Mouse (Mus musculus): Measurements from ENCODE around the gene Dnajc6. TPM values are rescaled to one million over a fixed set of nuclear protein-coding genes. Genes with fewer than 3 reads are reported as not detected.
A peak's percentile ranks its signal among the peaks of the same experiment; 100 is the strongest.

Dnajc6 gene
- polyA plus RNA-seq, 1 experiment from 2014 or later = 56.6 TPM

GRCm38 (mm10) chr4:101551425-101551824 lies 55.0 kb downstream of the Dnajc6 start:
- H3K4me2 ChIP-seq = peak overlapping the region; percentile 49
- H3K9me3 ChIP-seq = no peaks in the 10 kb centered on the region
- H3K27ac ChIP-seq = peak overlapping the region; percentile 93
- peak overlapping the region; percentile 50 for H3K4me3 ChIP-seq
- H3K4me1 ChIP-seq = peaks cover 29% of the 10 kb centered on the region
- ATAC-seq (replicated peaks) = no peak
- H3K9ac ChIP-seq = peak overlapping the region; percentile 69; the same call in 1 of the 2 replicates
- 12% methylated on average over 4 of the region's 4 CpGs for WGBS
- H3K27me3 ChIP-seq (replicated peaks) = no peaks in the 10 kb centered on the region
- no peaks in the 10 kb centered on the region for H3K36me3 ChIP-seq (replicated peaks)

DNA sequence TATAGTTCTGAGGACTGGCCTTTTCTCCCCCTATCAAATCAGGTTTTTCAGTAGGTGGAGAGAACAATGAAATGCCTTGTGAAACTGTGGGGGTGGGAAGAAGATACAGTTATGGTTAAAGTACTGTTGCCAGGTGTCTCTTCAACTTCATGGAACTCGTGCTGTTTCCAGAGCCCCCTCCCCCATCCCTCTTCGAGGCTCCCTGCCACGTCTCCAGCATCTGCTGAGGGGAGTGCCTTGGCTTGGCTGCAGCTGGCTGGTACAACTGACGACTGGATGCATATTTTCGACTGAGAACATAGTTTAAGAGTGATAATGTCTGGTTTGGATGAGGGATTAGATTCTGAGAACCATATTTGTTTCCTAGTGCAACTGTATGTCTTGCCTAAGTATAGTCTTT lies 55.9 kb downstream of the Dnajc6 start:
- no peaks in the 10 kb centered on the region for H3K27me3 ChIP-seq (replicated peaks)
- H3K4me2 ChIP-seq = peak overlapping the region; percentile 49
- no peak overlapping the region for H3K4me3 ChIP-seq
- no peak for ATAC-seq (replicated peaks)
- 15% methylated on average over 5 of the region's 5 CpGs for WGBS
- no peaks in the 10 kb centered on the region for H3K9me3 ChIP-seq
- H3K9ac ChIP-seq = no peak overlapping the region
- H3K4me1 ChIP-seq = peaks cover 29% of the 10 kb centered on the region
- H3K27ac ChIP-seq = no peak overlapping the region
- H3K36me3 ChIP-seq (replicated peaks) = no peaks in the 10 kb centered on the region

- no peak overlapping the region for H3K4me3 ChIP-seq
- no peaks in the 10 kb centered on the region for H3K27me3 ChIP-seq (replicated peaks)
- no peak overlapping the region for H3K27ac ChIP-seq
- H3K4me1 ChIP-seq = peaks cover 17% of the 10 kb centered on the region
- 88% methylated on average over 4 of the region's 4 CpGs for WGBS
- no peaks in the 10 kb centered on the region for H3K9me3 ChIP-seq
- H3K4me2 ChIP-seq = no peak overlapping the region
- H3K9ac ChIP-seq = no peak overlapping the region
- no peaks in the 10 kb centered on the region for H3K36me3 ChIP-seq (replicated peaks)
- ATAC-seq (replicated peaks) = no peak
Observed at GRCm38 (mm10) chr4:101555016-101555415, 58.6 kb downstream of the Dnajc6 start.

DNA sequence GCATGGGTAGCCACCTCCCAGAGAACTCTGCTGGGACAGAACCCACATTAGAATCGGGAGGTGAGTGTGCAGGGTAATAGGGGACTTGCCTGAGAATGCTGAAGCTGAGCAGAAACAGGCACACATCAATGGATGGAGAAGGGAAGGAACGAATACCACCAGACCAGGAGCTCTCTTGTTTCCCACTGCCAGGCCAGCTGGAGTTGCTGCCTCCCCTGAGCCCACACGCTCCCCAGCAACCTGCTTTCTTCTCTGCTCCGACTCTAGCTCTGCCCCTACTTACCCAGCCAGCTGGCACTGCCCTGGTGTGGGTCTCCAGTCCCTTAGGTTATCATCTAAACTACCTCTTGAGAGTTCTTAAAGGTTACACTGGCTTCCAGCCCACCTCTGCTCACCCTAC lies 63.7 kb downstream of the Dnajc6 start:
- Histone ChIP-seq H3K9me3 (no peaks in the 10 kb centered on the region), H3K4me1 (no peaks in the 10 kb centered on the region), H3K9ac (no peak overlapping the region), H3K36me3 (replicated peaks) (no peaks in the 10 kb centered on the region), H3K4me3 (no peak overlapping the region), H3K27me3 (replicated peaks) (no peaks in the 10 kb centered on the region), H3K27ac (no peak overlapping the region), H3K4me2 (no peak overlapping the region)
- 65% methylated on average over 4 of the region's 4 CpGs for WGBS
- ATAC-seq (replicated peaks) = no peak

DNA sequence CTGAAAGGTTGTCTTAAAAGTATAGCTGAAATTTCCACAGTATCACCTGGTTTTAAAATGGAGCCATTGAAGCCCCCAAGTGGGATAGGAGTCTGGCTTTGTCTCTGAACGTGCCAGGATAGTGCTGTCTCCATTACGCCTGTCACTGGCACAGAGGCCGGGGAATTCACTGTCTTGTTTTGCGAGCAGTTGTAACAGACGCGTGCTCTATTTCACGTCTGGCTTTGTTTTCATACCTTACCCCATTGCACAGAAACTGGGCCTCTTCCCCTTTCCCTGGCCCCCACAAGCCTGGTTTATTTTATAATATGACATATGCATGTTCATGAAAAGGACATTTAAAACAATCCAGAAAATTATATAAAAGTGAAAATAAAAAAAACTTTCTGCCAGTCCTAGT lies 66.4 kb downstream of the Dnajc6 start:
- H3K9me3 ChIP-seq = no peaks in the 10 kb centered on the region
- no peak overlapping the region for H3K4me2 ChIP-seq
- H3K27ac ChIP-seq = no peak overlapping the region
- H3K36me3 ChIP-seq (replicated peaks) = no peaks in the 10 kb centered on the region
- no peaks in the 10 kb centered on the region for H3K4me1 ChIP-seq
- ATAC-seq (replicated peaks) = no peak
- no peak overlapping the region for H3K9ac ChIP-seq
- H3K27me3 ChIP-seq (replicated peaks) = no peaks in the 10 kb centered on the region
- no peak overlapping the region for H3K4me3 ChIP-seq
- 77% methylated on average over 7 of the region's 7 CpGs for WGBS

DNA sequence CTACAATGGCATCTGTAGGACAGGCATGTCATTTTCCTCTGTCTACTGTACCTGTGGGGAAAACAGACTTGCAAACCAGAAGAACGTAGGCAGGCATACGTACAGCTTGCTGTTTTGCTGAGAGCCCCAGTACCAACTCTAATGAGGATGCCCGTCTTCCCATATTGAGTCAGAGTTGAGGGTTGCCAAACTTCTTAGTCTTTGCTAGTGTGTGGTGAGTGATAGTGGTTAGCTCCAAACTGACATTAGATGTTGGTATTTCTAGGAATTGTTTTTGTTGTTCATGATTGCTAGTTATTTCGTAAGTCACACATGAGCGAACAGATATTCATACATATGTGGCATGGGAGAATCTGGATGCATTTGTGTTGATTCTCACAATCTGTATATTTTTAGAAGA lies 67.2 kb downstream of the Dnajc6 start:
- ATAC-seq (replicated peaks) = no peak
- Histone ChIP-seq H3K4me1 (0 out of 2 replicates have a peak, but pooled peaks cover under 1% of the 10 kb centered on the region), H3K9ac (no peak overlapping the region), H3K27ac (no peak overlapping the region), H3K4me3 (no peak overlapping the region), H3K9me3 (no peaks in the 10 kb centered on the region), H3K27me3 (replicated peaks) (no peaks in the 10 kb centered on the region), H3K36me3 (replicated peaks) (no peaks in the 10 kb centered on the region), H3K4me2 (no peak overlapping the region)
- WGBS = 93% methylated on average over 5 of the region's 5 CpGs

DNA sequence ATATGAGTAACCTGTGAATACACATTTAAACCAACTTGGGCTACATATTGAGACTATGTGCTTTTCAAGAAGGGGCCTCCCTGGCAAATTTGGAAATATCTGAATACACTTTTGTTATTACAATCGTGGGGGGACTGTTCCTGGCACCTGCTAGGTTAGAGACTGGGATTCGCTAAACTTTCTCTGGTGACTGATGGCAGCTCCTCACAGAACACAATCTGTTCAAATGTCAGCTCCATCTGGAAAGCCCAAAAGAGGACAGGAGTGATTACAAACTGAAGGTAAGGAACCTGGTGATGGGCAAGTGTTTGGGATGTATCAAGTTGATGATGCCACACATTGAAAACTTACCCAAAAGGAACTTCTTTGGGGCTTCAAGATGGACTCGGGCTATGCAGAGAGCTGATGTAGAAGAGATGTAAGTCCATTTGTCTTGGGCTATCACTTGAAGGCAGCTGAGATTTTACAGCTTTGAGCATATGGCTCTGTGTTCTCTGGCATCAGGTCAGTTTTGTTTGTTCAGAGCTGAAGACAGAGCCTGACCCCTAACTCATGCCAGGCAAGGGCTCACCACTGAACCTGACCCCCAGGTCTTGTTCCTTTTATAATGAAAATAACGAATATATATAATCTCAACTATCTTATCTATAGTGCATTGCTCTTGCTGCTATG lies 68.4 kb downstream of the Dnajc6 start:
- no peaks in the 10 kb centered on the region for H3K36me3 ChIP-seq (replicated peaks)
- ATAC-seq (replicated peaks) = no peak
- H3K27ac ChIP-seq = no peak overlapping the region
- WGBS = 88% methylated on average over 4 of the region's 4 CpGs
- no peak overlapping the region for H3K9ac ChIP-seq
- no peaks in the 10 kb centered on the region for H3K27me3 ChIP-seq (replicated peaks)
- H3K4me3 ChIP-seq = no peak overlapping the region
- H3K4me1 ChIP-seq = peaks cover 13% of the 10 kb centered on the region
- H3K4me2 ChIP-seq = no peak overlapping the region
- no peaks in the 10 kb centered on the region for H3K9me3 ChIP-seq

GRCm38 (mm10) chr4:101569076-101569475 lies 72.6 kb downstream of the Dnajc6 start:
- 37% methylated on average over 7 of the region's 7 CpGs for WGBS
- peak overlapping the region; percentile 59; the same call in 1 of the 2 replicates for H3K27ac ChIP-seq
- ATAC-seq (replicated peaks) = peak; percentile 48; the same call in 1 of the 2 replicates
- peaks cover 14% of the 10 kb centered on the region for H3K4me1 ChIP-seq
- no peaks in the 10 kb centered on the region for H3K9me3 ChIP-seq
- no peaks in the 10 kb centered on the region for H3K27me3 ChIP-seq (replicated peaks)
- H3K4me3 ChIP-seq = no peak overlapping the region
- H3K9ac ChIP-seq = no peak overlapping the region
- H3K36me3 ChIP-seq (replicated peaks) = no peaks in the 10 kb centered on the region
- H3K4me2 ChIP-seq = no peak overlapping the region

GRCm38 (mm10) chr4:101572142-101572541 lies 75.7 kb downstream of the Dnajc6 start:
- Histone ChIP-seq H3K27ac (no peak overlapping the region), H3K9ac (no peak overlapping the region), H3K36me3 (replicated peaks) (no peaks in the 10 kb centered on the region), H3K9me3 (no peaks in the 10 kb centered on the region), H3K4me1 (peaks cover 16% of the 10 kb centered on the region), H3K4me2 (no peak overlapping the region), H3K27me3 (replicated peaks) (no peaks in the 10 kb centered on the region), H3K4me3 (no peak overlapping the region)
- ATAC-seq (replicated peaks) = no peak
- WGBS = 43% methylated on average over 2 of the region's 2 CpGs

GRCm38 (mm10) chr4:101575307-101575706 lies 78.9 kb downstream of the Dnajc6 start:
- no peaks in the 10 kb centered on the region for H3K27me3 ChIP-seq (replicated peaks)
- H3K27ac ChIP-seq = no peak overlapping the region
- ATAC-seq (replicated peaks) = no peak
- no peaks in the 10 kb centered on the region for H3K9me3 ChIP-seq
- H3K4me1 ChIP-seq = 0 out of 2 replicates have a peak, but pooled peaks cover 2% of the 10 kb centered on the region
- H3K4me3 ChIP-seq = no peak overlapping the region
- no peaks in the 10 kb centered on the region for H3K36me3 ChIP-seq (replicated peaks)
- no peak overlapping the region for H3K4me2 ChIP-seq
- H3K9ac ChIP-seq = no peak overlapping the region
- 84% methylated on average over 5 of the region's 5 CpGs for WGBS

- WGBS = 81% methylated on average over 7 of the region's 7 CpGs
- Histone ChIP-seq H3K4me3 (no peak overlapping the region), H3K27me3 (replicated peaks) (no peaks in the 10 kb centered on the region), H3K9me3 (no peaks in the 10 kb centered on the region), H3K4me2 (no peak overlapping the region), H3K36me3 (replicated peaks) (no peaks in the 10 kb centered on the region), H3K9ac (no peak overlapping the region), H3K4me1 (peaks cover 13% of the 10 kb centered on the region; the same call in 1 of the 2 replicates), H3K27ac (no peak overlapping the region)
- ATAC-seq (replicated peaks) = no peak
Observed at GRCm38 (mm10) chr4:101578720-101579119, 82.3 kb downstream of the Dnajc6 start.

DNA sequence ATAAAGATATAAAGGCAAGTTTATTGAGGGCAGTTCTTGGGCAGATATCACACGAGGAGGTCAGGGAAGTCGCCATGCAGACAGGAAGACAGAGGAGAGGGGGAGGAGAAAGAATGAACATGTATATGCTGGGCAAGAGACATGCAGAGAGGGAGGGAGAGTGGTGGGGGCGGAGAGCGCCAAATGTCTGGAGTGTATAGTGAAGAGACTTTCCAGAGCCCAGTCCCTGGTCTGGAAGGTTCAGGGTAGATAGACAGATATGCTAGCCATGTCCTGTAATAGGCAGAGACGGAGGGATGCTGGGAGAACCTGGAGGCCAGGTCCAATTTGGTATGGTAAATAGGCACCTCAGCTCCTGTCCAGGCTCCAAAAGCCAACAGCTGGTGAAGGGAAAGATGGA lies 83.1 kb downstream of the Dnajc6 start:
- Histone ChIP-seq H3K27me3 (replicated peaks) (no peaks in the 10 kb centered on the region), H3K9ac (no peak overlapping the region), H3K27ac (no peak overlapping the region), H3K9me3 (no peaks in the 10 kb centered on the region), H3K4me1 (peaks cover 13% of the 10 kb centered on the region; the same call in 1 of the 2 replicates), H3K36me3 (replicated peaks) (no peaks in the 10 kb centered on the region), H3K4me2 (no peak overlapping the region), H3K4me3 (no peak overlapping the region)
- ATAC-seq (replicated peaks) = no peak
- WGBS = 83% methylated on average over 5 of the region's 5 CpGs

DNA sequence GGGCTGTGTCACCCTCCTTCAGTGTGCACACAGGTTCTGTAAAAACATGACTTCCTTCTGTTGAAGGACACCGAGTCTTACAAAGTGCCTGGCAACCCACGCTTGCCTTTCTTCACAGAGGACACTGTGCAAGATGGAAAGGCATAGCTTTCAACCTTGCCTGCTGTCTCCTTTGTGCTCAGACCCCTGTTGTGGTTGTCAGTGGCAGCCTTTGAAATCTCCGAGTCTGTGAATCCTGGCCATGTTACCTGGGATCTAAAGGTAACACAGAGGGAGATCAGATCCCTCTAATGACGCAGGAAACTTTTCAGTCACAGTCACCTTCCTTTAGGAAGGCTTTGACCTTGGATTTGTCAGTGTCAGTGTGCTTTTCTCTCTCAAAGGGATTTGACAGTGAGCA lies 84.7 kb downstream of the Dnajc6 start:
- peaks cover 25% of the 10 kb centered on the region for H3K4me1 ChIP-seq
- ATAC-seq (replicated peaks) = peak; percentile 18; the same call in 1 of the 2 replicates
- H3K27me3 ChIP-seq (replicated peaks) = no peaks in the 10 kb centered on the region
- no peak overlapping the region for H3K9ac ChIP-seq
- H3K27ac ChIP-seq = peak overlapping the region; percentile 25; the same call in 1 of the 2 replicates
- no peaks in the 10 kb centered on the region for H3K36me3 ChIP-seq (replicated peaks)
- no peaks in the 10 kb centered on the region for H3K9me3 ChIP-seq
- WGBS = 74% methylated on average over 4 of the region's 4 CpGs
- H3K4me3 ChIP-seq = no peak overlapping the region
- no peak overlapping the region for H3K4me2 ChIP-seq

All from midbrain, embryonic 15.5 days (tissue).